Mouse (Mus musculus): ENCODE results near the gene Cnfn. TPM values are rescaled to one million over a fixed set of nuclear protein-coding genes. Genes with fewer than 3 reads are reported as not detected.
"Not testable (repeated sequence)": the region's sequence is repeated elsewhere in the genome, so short reads cannot be mapped to it uniquely, and the experiment has no call there.

Gene Cnfn
- polyA plus RNA-seq, 1 experiment from 2014 or later = 0.54 TPM

DNA sequence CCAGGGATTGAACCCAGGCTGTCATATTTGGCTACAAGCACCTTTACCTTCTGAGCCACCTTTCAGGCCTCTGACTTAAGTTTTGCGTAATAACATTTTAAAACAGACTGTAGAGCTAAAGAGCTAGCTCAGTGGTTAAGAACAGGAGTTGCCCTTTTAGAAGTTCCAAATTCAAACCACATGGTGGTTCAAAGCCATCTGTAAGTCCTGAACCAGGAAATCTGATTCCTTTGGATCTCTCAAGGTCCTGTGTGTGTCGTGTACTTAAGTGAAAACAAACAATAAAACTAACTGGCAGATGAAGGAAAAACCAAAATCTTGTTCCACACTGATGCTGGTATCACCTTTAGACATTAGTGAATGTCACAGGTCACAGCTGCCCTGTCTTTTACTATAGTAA, 32.0 kb upstream of the Cnfn start:
- Histone ChIP-seq H3K4me2 (ENCODE audit: low read length) (no peak overlapping the region), H3K4me1 (ENCODE audit: control insufficient read depth, insufficient read depth, low read depth, low read length) (peaks cover 2% of the 10 kb centered on the region), H3K9me3 (ENCODE audit: control insufficient read depth, low read length) (no peaks in the 10 kb centered on the region), H3K36me3 (ENCODE audit: control insufficient read depth, insufficient read depth, low read length) (no peaks in the 10 kb centered on the region), H3K27me3 (replicated peaks; ENCODE audit: control insufficient read depth, insufficient read depth, low read length) (no peaks in the 10 kb centered on the region), H3K4me3 (ENCODE audit: low read length) (no peak overlapping the region), H3K27ac (ENCODE audit: low read depth, low read length) (no peak overlapping the region), H3K9ac (ENCODE audit: low read depth, low read length) (no peak overlapping the region)
- ATAC-seq = no peak
- 72% methylated on average over 2 of the region's 2 CpGs for WGBS

DNA sequence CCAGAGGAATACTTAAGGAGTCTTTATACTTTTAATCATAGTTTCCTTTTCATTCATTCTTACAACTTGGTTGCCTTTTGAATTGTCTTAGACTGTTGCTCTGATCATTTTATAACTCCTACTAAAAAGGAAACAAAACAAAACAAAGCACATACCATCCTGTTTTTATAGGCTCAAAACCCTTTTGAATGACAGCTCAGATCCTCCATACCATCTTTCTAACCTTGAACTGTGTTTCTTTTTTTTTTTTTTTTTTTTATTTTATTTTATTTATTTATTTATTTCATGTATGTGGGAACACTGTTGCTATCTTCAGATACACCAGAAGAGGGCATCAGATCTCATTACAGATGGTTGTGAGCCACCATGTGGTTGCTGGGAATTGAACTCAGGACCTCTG, 29.5 kb upstream of the Cnfn start:
- H3K9me3 ChIP-seq (ENCODE audit: control insufficient read depth, low read length); H3K4me2 ChIP-seq (ENCODE audit: low read length); H3K9ac ChIP-seq (ENCODE audit: low read depth, low read length); H3K27me3 ChIP-seq (replicated peaks; ENCODE audit: control insufficient read depth, insufficient read depth, low read length); H3K4me3 ChIP-seq (ENCODE audit: low read length); H3K27ac ChIP-seq (ENCODE audit: low read depth, low read length); H3K36me3 ChIP-seq (ENCODE audit: control insufficient read depth, insufficient read depth, low read length); ATAC-seq: not testable (repeated sequence)
- H3K4me1 ChIP-seq (ENCODE audit: control insufficient read depth, insufficient read depth, low read depth, low read length) = peaks cover 11% of the 10 kb centered on the region

DNA sequence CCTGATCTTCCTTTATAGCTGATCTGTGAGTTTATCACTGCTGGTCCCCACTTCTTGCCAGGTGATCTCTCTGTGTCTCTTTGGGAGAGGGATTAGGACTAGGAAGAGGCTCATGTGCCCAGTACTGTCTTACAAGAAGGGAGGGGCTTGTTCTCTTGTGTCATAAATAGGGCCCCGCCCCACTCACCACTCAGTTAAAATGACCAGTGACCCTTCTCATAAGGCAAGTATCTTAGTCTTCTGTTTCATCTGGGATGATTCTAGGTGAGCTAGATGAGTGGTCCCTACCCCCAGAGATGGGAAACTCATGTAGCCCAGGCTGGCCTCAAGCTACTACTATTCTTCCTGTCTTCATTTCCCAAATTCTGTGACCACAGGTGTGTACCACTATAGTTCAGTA, 29.1 kb upstream of the Cnfn start, which contains the start of gene Lipe:
Gene Lipe (minus strand): TSS at position 101 of the 400 bp plus-strand sequence.
- no peak within 1 kb of the TSS for H3K9ac ChIP-seq (ENCODE audit: low read depth, low read length)
- H3K9me3 ChIP-seq (ENCODE audit: control insufficient read depth, low read length) = no peaks in the 10 kb centered on the region
- H3K4me2 ChIP-seq (ENCODE audit: low read length) = no peak within 1 kb of the TSS
- WGBS = 100% methylated on average over 1 of the region's 1 CpGs
- H3K36me3 ChIP-seq (ENCODE audit: control insufficient read depth, insufficient read depth, low read length) = no peaks in the 10 kb centered on the region
- no peaks in the 10 kb centered on the region for H3K27me3 ChIP-seq (replicated peaks; ENCODE audit: control insufficient read depth, insufficient read depth, low read length)
- H3K4me1 ChIP-seq (ENCODE audit: control insufficient read depth, insufficient read depth, low read depth, low read length) = peaks cover 15% of the 10 kb centered on the region
- ATAC-seq = no peak
- H3K27ac ChIP-seq (ENCODE audit: low read depth, low read length) = no peak within 1 kb of the TSS
- H3K4me3 ChIP-seq (ENCODE audit: low read length) = no peak within 1 kb of the TSS

DNA sequence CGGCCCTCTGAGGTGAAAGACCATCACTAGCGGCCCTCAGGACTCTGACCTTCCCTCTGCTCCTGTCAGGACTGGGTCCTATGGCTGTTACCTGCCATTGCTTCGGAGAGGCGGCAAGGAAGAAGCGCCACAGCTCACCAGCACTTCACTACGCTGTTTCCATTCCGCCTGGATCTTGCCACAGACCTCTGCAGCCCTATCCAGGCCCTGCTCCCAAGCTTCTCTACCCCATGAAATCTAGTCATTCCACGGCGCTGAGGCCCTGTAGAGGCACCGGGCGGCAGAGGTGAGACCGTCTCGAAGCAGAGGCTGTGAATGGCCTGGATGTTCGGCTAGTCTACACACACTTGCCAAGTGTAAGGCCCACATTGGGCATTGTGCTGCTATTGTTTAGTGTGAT, 27.1 kb upstream of the Cnfn start:
- peak overlapping the region; percentile 61 for H3K4me2 ChIP-seq (ENCODE audit: low read length)
- H3K27me3 ChIP-seq (replicated peaks; ENCODE audit: control insufficient read depth, insufficient read depth, low read length) = no peaks in the 10 kb centered on the region
- peaks cover 25% of the 10 kb centered on the region for H3K4me1 ChIP-seq (ENCODE audit: control insufficient read depth, insufficient read depth, low read depth, low read length)
- H3K9ac ChIP-seq (ENCODE audit: low read depth, low read length) = peak overlapping the region; percentile 47; the same call in 1 of the 2 replicates
- WGBS = 87% methylated on average over 14 of the region's 14 CpGs
- H3K4me3 ChIP-seq (ENCODE audit: low read length) = peak overlapping the region; percentile 73
- H3K27ac ChIP-seq (ENCODE audit: low read depth, low read length) = peak overlapping the region; percentile 64
- no peaks in the 10 kb centered on the region for H3K9me3 ChIP-seq (ENCODE audit: control insufficient read depth, low read length)
- peak; percentile 5; the same call in 1 of the 2 replicates for ATAC-seq
- no peaks in the 10 kb centered on the region for H3K36me3 ChIP-seq (ENCODE audit: control insufficient read depth, insufficient read depth, low read length)

DNA sequence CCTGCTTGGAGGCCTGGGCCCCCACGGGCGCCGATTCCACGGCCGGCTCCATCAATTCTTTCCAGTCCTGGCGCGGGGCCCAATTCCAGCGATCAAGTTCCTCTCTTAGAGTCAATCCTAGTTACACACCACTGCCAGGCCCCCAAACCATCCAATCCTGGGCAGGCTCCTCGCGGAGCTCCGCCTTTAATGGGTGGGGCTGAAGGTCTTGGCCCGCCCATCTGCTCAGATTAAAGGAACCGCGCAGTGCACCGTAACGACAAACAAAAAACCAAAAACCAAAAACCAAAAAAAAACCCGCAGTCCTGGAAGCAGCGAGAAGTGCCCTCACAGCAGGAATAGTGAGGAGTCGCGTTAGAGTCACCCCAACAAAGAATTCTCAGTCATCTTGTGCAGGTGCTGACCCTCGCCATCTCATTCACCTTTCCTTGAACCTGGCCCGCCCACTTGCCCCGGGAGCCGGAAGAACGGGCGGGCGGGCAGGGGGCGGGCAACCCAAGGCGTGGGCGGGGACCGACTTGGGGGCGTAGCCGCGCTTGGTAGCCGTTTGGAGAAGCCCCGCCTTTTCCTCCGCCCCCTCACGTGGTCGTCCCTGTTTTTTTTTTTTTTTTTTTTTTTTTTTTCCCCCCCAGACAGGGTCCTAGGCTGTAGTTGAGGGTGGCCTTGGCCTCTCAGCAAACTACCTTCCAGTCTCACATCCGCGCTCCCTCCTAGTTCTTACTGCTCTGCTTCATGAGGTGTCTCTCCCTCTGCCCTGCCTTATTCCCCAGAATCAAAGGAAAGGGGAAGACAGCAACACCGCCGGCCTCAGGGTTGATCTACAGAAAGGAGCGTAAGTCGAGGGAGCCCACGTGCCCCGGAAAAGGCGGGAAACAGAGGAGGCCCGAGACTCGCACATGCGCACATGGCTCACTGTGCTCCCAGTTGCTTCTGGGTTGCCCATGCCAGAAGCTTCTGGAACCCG, 26.3 kb upstream of the Cnfn start:
- H3K36me3 ChIP-seq (ENCODE audit: control insufficient read depth, insufficient read depth, low read length) = no peaks in the 10 kb centered on the region
- 7% methylated on average over 42 of the region's 52 CpGs for WGBS
- H3K27ac ChIP-seq (ENCODE audit: low read depth, low read length) = peak overlapping the region; percentile 76
- no peaks in the 10 kb centered on the region for H3K27me3 ChIP-seq (replicated peaks; ENCODE audit: control insufficient read depth, insufficient read depth, low read length)
- H3K4me1 ChIP-seq (ENCODE audit: control insufficient read depth, insufficient read depth, low read depth, low read length) = peaks cover 25% of the 10 kb centered on the region
- peak overlapping the region; percentile 74 for H3K9ac ChIP-seq (ENCODE audit: low read depth, low read length)
- peak overlapping the region; percentile 73 for H3K4me3 ChIP-seq (ENCODE audit: low read length)
- peak overlapping the region; percentile 61 for H3K4me2 ChIP-seq (ENCODE audit: low read length)
- peak; percentile 96 for ATAC-seq
- H3K9me3 ChIP-seq (ENCODE audit: control insufficient read depth, low read length) = no peaks in the 10 kb centered on the region

DNA sequence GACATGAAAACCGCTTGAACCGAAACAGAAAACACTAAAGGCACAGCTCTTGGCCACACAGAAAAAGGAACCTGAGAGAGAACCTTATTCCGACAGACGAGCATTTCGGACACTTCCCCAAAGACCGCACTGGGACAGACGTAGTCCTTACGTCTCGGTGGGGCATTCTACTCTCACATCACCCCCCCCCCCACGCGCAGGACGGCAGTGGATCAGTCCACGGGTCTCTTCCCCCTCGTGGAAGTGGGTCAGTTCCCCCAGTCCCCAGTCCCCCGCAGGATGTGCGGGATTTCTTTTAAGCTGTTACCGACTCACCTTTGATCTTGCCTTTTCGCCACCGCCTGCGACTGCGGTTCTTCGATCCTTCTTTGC, 25.6 kb upstream of the Cnfn start:
- H3K4me1 ChIP-seq (ENCODE audit: control insufficient read depth, insufficient read depth, low read depth, low read length) = peaks cover 28% of the 10 kb centered on the region
- ATAC-seq = peak; percentile 64
- peak overlapping the region; percentile 74 for H3K9ac ChIP-seq (ENCODE audit: low read depth, low read length)
- no peaks in the 10 kb centered on the region for H3K36me3 ChIP-seq (ENCODE audit: control insufficient read depth, insufficient read depth, low read length)
- H3K4me3 ChIP-seq (ENCODE audit: low read length) = peak overlapping the region; percentile 73
- 1% methylated on average over 22 of the region's 22 CpGs for WGBS
- no peaks in the 10 kb centered on the region for H3K9me3 ChIP-seq (ENCODE audit: control insufficient read depth, low read length)
- no peaks in the 10 kb centered on the region for H3K27me3 ChIP-seq (replicated peaks; ENCODE audit: control insufficient read depth, insufficient read depth, low read length)
- H3K4me2 ChIP-seq (ENCODE audit: low read length) = peak overlapping the region; percentile 61
- H3K27ac ChIP-seq (ENCODE audit: low read depth, low read length) = peak overlapping the region; percentile 76

DNA sequence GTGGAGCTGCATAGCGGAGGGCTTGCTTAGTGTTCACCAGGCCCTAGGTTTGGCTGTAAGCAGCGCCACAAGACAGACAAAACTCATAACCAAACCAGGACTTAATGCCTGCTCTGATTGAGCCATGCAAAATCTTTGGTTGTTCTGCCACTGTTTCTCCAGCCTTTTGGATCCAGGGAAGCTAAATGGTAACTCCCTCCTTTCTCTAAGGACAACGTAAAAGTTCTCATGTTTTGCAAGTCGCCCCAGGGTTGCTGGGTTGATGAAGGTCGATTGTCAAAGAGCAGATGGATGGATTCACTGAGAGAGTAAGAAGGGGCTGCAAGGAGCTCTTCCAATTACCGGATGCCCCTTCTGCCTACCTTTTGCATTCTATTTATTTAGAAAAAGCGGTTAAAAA, 25.2 kb upstream of the Cnfn start:
- ATAC-seq = no peak
- Histone ChIP-seq H3K9ac (ENCODE audit: low read depth, low read length) (peak overlapping the region; percentile 74), H3K4me1 (ENCODE audit: control insufficient read depth, insufficient read depth, low read depth, low read length) (peaks cover 33% of the 10 kb centered on the region), H3K4me3 (ENCODE audit: low read length) (peak overlapping the region; percentile 73), H3K9me3 (ENCODE audit: control insufficient read depth, low read length) (no peaks in the 10 kb centered on the region), H3K27me3 (replicated peaks; ENCODE audit: control insufficient read depth, insufficient read depth, low read length) (no peaks in the 10 kb centered on the region), H3K4me2 (ENCODE audit: low read length) (peak overlapping the region; percentile 61), H3K27ac (ENCODE audit: low read depth, low read length) (peak overlapping the region; percentile 76), H3K36me3 (ENCODE audit: control insufficient read depth, insufficient read depth, low read length) (no peaks in the 10 kb centered on the region)
- WGBS = 11% methylated on average over 7 of the region's 7 CpGs

DNA sequence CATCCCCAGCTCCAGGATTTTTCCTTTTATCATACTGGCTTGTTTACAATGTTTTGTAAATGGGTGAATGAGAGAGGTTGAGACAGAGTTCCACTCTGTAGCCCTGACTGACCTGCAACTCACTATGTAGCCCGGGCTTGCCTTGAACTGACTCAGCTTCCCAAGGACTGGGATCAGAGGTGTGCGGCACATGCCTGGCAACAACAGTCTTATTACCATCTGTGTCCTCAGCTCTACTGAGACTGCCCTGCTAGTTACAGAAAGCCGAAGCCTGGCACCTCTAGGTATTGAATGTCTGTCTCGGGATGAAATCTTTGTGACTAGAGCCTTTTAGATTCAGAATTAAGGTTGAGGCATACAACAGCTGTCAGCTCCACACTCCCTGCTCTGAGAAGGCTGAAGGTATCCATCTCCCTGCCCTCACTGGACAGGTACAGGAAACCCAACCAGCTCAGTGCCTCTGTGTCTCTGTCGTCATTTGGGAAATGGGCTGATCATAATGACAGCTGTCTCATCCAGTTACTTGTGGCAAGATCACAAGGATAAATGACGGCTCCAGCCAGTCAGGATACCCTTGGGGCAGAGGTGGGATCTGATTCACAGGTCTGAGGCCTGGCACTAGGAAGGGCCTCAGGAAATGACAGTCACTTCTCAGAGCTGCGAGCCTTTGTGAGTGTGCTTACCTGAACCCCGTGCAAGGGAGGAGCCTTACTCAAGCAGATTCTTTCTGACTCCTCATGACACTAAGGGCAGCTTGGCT, 24.1 kb upstream of the Cnfn start:
- Histone ChIP-seq H3K36me3 (ENCODE audit: control insufficient read depth, insufficient read depth, low read length) (no peaks in the 10 kb centered on the region; the same call in 1 of the 2 replicates), H3K4me3 (ENCODE audit: low read length) (0 out of 2 replicates have a peak overlapping the region, but pooled peaks have one; percentile 73), H3K27me3 (replicated peaks; ENCODE audit: control insufficient read depth, insufficient read depth, low read length) (no peaks in the 10 kb centered on the region), H3K9ac (ENCODE audit: low read depth, low read length) (0 out of 2 replicates have a peak overlapping the region, but pooled peaks have one; percentile 13), H3K9me3 (ENCODE audit: control insufficient read depth, low read length) (no peaks in the 10 kb centered on the region), H3K4me2 (ENCODE audit: low read length) (peak overlapping the region; percentile 61), H3K27ac (ENCODE audit: low read depth, low read length) (no peak overlapping the region), H3K4me1 (ENCODE audit: control insufficient read depth, insufficient read depth, low read depth, low read length) (peaks cover 36% of the 10 kb centered on the region)
- no peak for ATAC-seq
- 68% methylated on average over 8 of the region's 8 CpGs for whole genome bisulfite sequencing

DNA sequence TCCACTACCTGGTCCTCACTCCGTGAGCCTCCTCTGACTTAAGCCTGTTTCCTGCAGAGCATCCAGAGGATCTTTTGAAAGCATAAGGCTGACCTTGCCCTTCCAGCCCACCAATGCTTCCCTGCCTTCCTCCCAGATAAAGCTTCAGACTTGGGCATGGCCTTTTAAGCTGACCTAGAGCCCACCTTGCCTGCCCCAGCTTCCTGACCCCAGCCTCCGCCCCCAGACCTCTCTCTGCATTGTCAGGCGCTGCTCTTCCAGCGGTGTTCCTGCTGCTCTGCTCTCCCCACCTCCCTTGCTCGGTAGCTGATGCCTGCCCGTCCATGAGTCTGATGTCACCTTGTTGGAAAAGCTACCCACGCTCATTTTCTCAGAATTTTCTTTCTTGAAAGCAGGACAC, 23.3 kb upstream of the Cnfn start:
- peaks cover 3% of the 10 kb centered on the region for H3K36me3 ChIP-seq (ENCODE audit: control insufficient read depth, insufficient read depth, low read length)
- H3K9me3 ChIP-seq (ENCODE audit: control insufficient read depth, low read length) = no peaks in the 10 kb centered on the region
- no peak for ATAC-seq
- H3K4me1 ChIP-seq (ENCODE audit: control insufficient read depth, insufficient read depth, low read depth, low read length) = peaks cover 36% of the 10 kb centered on the region
- 40% methylated on average over 7 of the region's 7 CpGs for WGBS
- H3K4me3 ChIP-seq (ENCODE audit: low read length) = no peak overlapping the region
- no peak overlapping the region for H3K27ac ChIP-seq (ENCODE audit: low read depth, low read length)
- H3K9ac ChIP-seq (ENCODE audit: low read depth, low read length) = no peak overlapping the region
- H3K27me3 ChIP-seq (replicated peaks; ENCODE audit: control insufficient read depth, insufficient read depth, low read length) = no peaks in the 10 kb centered on the region
- H3K4me2 ChIP-seq (ENCODE audit: low read length) = no peak overlapping the region

All from hindbrain, embryonic 16.5 days (tissue).